Mouse (Mus musculus) forebrain, embryonic 12.5 days (tissue): ENCODE measurements around the gene Nlgn1. TPM values are rescaled to one million over a fixed set of nuclear protein-coding genes. Genes with fewer than 3 reads are reported as not detected.
"Not testable (repeated sequence)": the region's sequence is repeated elsewhere in the genome, so short reads cannot be mapped to it uniquely, and the experiment has no call there.

Source experiments
- ATAC-seq: fragments of 200-750 bp; cut with Nextera tagmentation; 2 replicates; pipeline ENCODE4 v1.8.0; 2017; ENCODE audit warnings: moderate TSS enrichment; ENCODE audit not compliant: low FRiP score
- H3K27ac ChIP-seq: fragments of 300-500 bp; sonication (generic); 2 replicates; pipeline ENCODE4 v1.5.1; 2016; ENCODE audit warnings: mild to moderate bottlenecking
- H3K27me3 ChIP-seq: fragments of 300-500 bp; sonication (generic); 2 replicates; pipeline ENCODE4 v1.6.1; 2016; ENCODE audit warnings: mild to moderate bottlenecking
- H3K36me3 ChIP-seq: fragments of 300-500 bp; sonication (generic); replicated peaks from 2 replicates; pipeline ENCODE4 v1.6.1; 2016; ENCODE audit warnings: mild to moderate bottlenecking
- H3K4me1 ChIP-seq: fragments of 300-500 bp; sonication (generic); 2 replicates; pipeline ENCODE4 v1.6.1; 2016
- H3K4me2 ChIP-seq: fragments of 300-500 bp; sonication (generic); 2 replicates; pipeline ENCODE4 v1.6.1; 2016; ENCODE audit warnings: mild to moderate bottlenecking, moderate library complexity
- H3K4me3 ChIP-seq: fragments of 300-500 bp; sonication (generic); replicated peaks from 2 replicates; pipeline ENCODE4 v1.5.1; 2016; ENCODE audit warnings: mild to moderate bottlenecking
- H3K9ac ChIP-seq: fragments of 300-500 bp; sonication (generic); 2 replicates; pipeline ENCODE4 v1.6.1; 2016; ENCODE audit warnings: mild to moderate bottlenecking
- H3K9me3 ChIP-seq: fragments of 300-500 bp; sonication (generic); 2 replicates; pipeline ENCODE4 v1.6.1; 2016
- whole genome bisulfite sequencing: fragments of 180-500 bp; shearing (Covaris S2); methylation state at CpG from one replicate; pipeline ENCODE4 v1.1.7; 2016; 5-methylcytosine and 5-hydroxymethylcytosine counted together
- polyA plus RNA-seq: library from polyadenylated mRNA; unstranded; fragments of >200 nt; fragmentation: Nextera tagmentation; extraction: Ambion mirVana; gene quantifications from 2 replicates; pipeline ENCODE4 v1.2.1, GENCODE M21; 2016

The Nlgn1 gene
- polyA plus RNA-seq, 1 experiment from 2014 or later = 9.9 TPM

DNA sequence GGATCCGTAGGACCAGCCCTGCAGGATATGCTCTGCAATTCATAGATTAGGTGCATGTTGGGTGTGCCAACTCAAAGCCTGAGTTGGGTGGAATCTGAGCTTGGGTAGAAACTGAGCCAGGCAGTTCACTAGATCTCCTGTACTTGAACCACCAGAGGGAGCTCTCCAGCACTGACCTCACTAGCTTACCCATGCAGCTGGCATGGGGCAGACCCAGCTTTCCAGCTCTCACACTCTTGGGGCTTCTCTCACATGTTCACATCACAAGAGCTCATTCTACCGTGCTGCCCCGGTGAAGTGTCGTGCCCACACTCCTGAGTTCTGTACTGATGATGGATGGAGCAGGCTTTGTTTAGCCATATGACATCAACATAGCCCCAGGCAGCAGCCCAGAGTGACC lies 679.2 kb downstream of the Nlgn1 start:
- Histone ChIP-seq H3K4me1 (no peaks in the 10 kb centered on the region), H3K36me3 (no peaks in the 10 kb centered on the region), H3K27ac (no peak overlapping the region), H3K9me3 (no peaks in the 10 kb centered on the region), H3K9ac (no peak overlapping the region), H3K4me2 (no peak overlapping the region), H3K4me3 (no peak overlapping the region), H3K27me3 (no peaks in the 10 kb centered on the region)
- WGBS = 79% methylated on average over 4 of the region's 4 CpGs
- peak; percentile 64 for ATAC-seq

GRCm38 (mm10) chr3:25645895-25646691 lies 686.2 kb downstream of the Nlgn1 start:
- Histone ChIP-seq H3K4me2 (no peak overlapping the region), H3K9ac (no peak overlapping the region), H3K27me3 (no peaks in the 10 kb centered on the region), H3K4me1 (no peaks in the 10 kb centered on the region), H3K9me3 (no peaks in the 10 kb centered on the region), H3K27ac (no peak overlapping the region), H3K36me3 (no peaks in the 10 kb centered on the region), H3K4me3 (no peak overlapping the region)
- 31% methylated on average over 4 of the region's 4 CpGs for WGBS
- ATAC-seq = no peak

GRCm38 (mm10) chr3:25629198-25629597 lies 703.1 kb downstream of the Nlgn1 start:
- H3K27ac ChIP-seq = no peak overlapping the region
- 81% methylated on average over 2 of the region's 2 CpGs for WGBS

DNA sequence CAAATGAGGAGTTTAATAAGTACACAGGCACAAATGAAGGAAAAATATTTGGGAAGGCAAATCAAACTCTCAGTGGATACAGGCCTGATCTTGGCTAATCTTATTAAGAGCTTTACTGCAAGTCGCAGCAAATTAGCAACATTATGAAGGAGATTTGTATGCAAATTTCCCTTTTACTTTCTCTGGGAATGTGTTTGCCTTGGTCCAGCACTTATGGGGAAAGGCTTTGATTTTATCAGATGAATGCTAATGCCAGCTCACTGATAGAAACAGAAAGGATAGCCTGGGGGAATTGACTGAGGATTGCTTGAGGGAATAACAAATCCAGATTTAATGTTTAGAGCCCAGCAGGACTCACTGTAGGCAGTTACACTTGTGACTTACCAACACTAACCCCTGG lies 725.7 kb downstream of the Nlgn1 start:
- Histone ChIP-seq H3K9me3 (no peaks in the 10 kb centered on the region), H3K4me2 (no peak overlapping the region)
- no peak; the same call in 1 of the 2 replicates for ATAC-seq

More at GRCm38 (mm10) chr3:25629198-25629597, 703.1 kb downstream of the Nlgn1 start:
- ATAC-seq = no peak
- no peaks in the 10 kb centered on the region for H3K36me3 ChIP-seq
- H3K9ac ChIP-seq = no peak overlapping the region
- H3K27me3 ChIP-seq = no peaks in the 10 kb centered on the region
- H3K4me3 ChIP-seq = no peak overlapping the region
- H3K4me2 ChIP-seq = no peak overlapping the region
- H3K4me1 ChIP-seq = no peaks in the 10 kb centered on the region
- no peaks in the 10 kb centered on the region for H3K9me3 ChIP-seq

DNA sequence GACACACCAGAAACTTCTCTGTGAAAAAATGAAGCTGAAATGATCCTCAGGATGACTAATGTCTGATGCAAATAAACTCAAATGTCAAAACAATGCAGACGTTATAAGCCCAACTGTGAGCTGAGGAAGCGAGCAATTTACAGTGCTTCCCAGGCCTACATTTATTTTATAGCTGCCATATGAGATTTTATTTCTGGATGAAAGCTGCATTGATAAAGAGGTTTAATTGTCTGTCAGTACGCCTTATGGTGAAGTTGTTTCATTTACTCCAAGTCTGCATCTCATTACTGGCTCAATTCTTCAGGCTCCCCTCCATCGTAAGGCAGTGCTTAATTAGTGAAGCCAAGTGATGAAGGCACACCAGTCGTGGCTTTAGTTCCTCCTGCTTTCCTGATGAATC lies 734.7 kb downstream of the Nlgn1 start:
- 30% methylated on average over 5 of the region's 5 CpGs for WGBS
- no peak overlapping the region for H3K4me3 ChIP-seq
- peaks cover 2% of the 10 kb centered on the region; the same call in 1 of the 2 replicates for H3K4me1 ChIP-seq
- no peak overlapping the region for H3K9ac ChIP-seq
- H3K36me3 ChIP-seq = no peaks in the 10 kb centered on the region
- H3K27me3 ChIP-seq = no peaks in the 10 kb centered on the region
- H3K9me3 ChIP-seq = no peaks in the 10 kb centered on the region
- no peak overlapping the region for H3K27ac ChIP-seq
- no peak overlapping the region for H3K4me2 ChIP-seq
- no peak for ATAC-seq

More for the DNA sequence above, 725.7 kb downstream of the Nlgn1 start:
- 17% methylated on average over 1 of the region's 1 CpGs for WGBS
- Histone ChIP-seq H3K4me1 (peaks cover 5% of the 10 kb centered on the region), H3K27ac (no peak overlapping the region), H3K36me3 (no peaks in the 10 kb centered on the region), H3K4me3 (no peak overlapping the region), H3K27me3 (no peaks in the 10 kb centered on the region), H3K9ac (no peak overlapping the region)

DNA sequence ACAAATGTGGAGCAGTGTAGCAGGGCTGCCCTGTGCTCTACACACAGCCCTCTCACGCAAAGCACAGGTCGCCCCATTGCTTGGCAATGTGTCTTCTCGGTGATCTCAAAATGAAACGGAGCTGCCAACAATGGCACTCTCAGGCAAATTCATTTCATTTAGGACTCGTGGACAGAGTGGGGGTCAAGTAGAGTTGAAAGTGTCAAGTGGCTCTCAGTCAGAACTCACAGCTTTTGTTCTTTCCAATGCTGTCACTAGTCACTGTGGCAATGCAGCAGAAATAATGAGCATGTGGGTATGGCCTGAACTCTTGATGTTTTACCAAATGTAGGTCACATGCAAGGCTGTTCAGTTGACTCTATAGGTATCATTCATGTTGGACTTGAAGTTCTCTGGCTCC lies 756.7 kb downstream of the Nlgn1 start:
- no peak overlapping the region for H3K27ac ChIP-seq
- no peaks in the 10 kb centered on the region for H3K36me3 ChIP-seq
- H3K4me2 ChIP-seq = no peak overlapping the region
- no peak overlapping the region for H3K4me3 ChIP-seq
- H3K9me3 ChIP-seq = no peaks in the 10 kb centered on the region
- H3K27me3 ChIP-seq = no peaks in the 10 kb centered on the region
- no peaks in the 10 kb centered on the region for H3K4me1 ChIP-seq
- H3K9ac ChIP-seq = no peak overlapping the region
- no peak for ATAC-seq
- 41% methylated on average over 5 of the region's 5 CpGs for WGBS

DNA sequence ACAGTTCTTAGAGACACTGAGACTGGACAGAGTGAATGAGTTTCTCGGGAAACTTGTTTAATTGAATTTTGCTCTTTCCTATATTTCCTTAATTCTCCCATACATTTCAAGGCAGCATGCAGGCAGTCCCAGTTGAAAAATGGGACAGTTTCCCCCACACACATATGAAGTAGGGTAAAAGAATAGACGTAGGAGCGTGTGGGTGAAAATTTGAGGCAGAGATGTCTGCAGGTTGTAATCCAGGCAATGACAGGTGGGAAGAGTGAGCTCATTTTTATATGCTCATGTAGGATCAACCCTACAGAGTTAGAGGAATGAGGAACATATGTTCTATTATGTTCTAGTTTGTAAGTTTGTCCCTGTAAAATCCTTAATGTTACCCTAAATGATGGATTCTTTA lies 757.4 kb downstream of the Nlgn1 start:
- Histone ChIP-seq H3K9ac (no peak overlapping the region), H3K9me3 (no peaks in the 10 kb centered on the region), H3K4me1 (no peaks in the 10 kb centered on the region), H3K27me3 (no peaks in the 10 kb centered on the region), H3K27ac (no peak overlapping the region), H3K36me3 (no peaks in the 10 kb centered on the region), H3K4me3 (no peak overlapping the region), H3K4me2 (no peak overlapping the region)
- no peak for ATAC-seq
- 90% methylated on average over 3 of the region's 3 CpGs for WGBS

GRCm38 (mm10) chr3:25558513-25558912 lies 773.7 kb downstream of the Nlgn1 start:
- WGBS = 82% methylated on average over 1 of the region's 1 CpGs

DNA sequence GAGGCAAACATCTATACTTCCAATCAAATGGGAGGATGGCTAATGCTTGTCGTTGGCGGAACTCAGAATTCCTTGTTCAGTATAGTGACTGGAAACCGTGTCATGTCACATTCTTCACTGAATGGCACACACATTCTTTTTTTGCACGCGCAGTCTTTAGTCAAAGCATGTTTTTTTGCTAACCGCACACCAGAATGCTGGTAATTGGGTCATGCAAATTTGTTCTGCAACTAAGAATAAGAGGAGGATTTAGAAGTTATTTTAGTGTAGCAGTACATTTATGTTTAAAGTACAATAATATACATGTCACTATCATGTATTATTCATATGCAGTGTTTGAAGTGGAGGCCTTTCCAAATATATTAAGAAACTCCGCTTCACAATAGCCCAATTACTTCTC lies 783.2 kb downstream of the Nlgn1 start:
- 71% methylated on average over 4 of the region's 7 CpGs for WGBS
- H3K4me3 ChIP-seq, H3K9ac ChIP-seq, H3K27ac ChIP-seq, H3K4me2 ChIP-seq, H3K27me3 ChIP-seq, H3K36me3 ChIP-seq, ATAC-seq, H3K9me3 ChIP-seq, H3K4me1 ChIP-seq: not testable (repeated sequence)

More at GRCm38 (mm10) chr3:25558513-25558912, 773.7 kb downstream of the Nlgn1 start:
- H3K4me3 ChIP-seq, H3K27ac ChIP-seq, H3K4me1 ChIP-seq, H3K4me2 ChIP-seq, H3K9ac ChIP-seq, H3K27me3 ChIP-seq, H3K9me3 ChIP-seq, H3K36me3 ChIP-seq, ATAC-seq: not testable (repeated sequence)

GRCm38 (mm10) chr3:25524236-25524635 lies 808.0 kb downstream of the Nlgn1 start:
- not testable (repeated sequence) for ATAC-seq, H3K9me3 ChIP-seq, H3K27me3 ChIP-seq, H3K36me3 ChIP-seq, H3K9ac ChIP-seq, H3K27ac ChIP-seq, H3K4me1 ChIP-seq, H3K4me2 ChIP-seq, H3K4me3 ChIP-seq
- WGBS = 86% methylated on average over 2 of the region's 3 CpGs

DNA sequence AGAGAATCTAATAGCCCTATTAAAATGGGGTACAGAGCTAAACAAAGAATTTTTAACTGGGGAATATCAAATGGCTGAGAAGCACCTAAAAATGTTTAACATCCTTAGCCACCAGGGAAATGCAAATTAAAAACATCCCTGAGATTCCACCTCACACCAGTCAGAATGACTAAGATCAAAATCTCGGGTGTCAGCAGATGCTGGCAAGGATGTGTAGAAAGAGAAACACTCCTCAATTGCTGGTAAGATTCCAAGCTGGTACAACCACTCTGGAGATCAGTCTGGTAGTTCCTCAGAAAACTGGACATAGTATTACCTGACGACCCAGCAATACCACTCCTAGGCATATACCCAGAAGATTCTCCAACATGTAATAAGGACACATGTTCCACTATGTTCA lies 869.2 kb downstream of the Nlgn1 start:
- Histone ChIP-seq H3K36me3 (no peaks in the 10 kb centered on the region), H3K4me1 (no peaks in the 10 kb centered on the region), H3K27me3 (no peaks in the 10 kb centered on the region), H3K4me2 (no peak overlapping the region), H3K9me3 (no peaks in the 10 kb centered on the region), H3K4me3 (no peak overlapping the region), H3K27ac (no peak overlapping the region), H3K9ac (no peak overlapping the region)
- WGBS = 80% methylated on average over 2 of the region's 2 CpGs
- no peak for ATAC-seq

DNA sequence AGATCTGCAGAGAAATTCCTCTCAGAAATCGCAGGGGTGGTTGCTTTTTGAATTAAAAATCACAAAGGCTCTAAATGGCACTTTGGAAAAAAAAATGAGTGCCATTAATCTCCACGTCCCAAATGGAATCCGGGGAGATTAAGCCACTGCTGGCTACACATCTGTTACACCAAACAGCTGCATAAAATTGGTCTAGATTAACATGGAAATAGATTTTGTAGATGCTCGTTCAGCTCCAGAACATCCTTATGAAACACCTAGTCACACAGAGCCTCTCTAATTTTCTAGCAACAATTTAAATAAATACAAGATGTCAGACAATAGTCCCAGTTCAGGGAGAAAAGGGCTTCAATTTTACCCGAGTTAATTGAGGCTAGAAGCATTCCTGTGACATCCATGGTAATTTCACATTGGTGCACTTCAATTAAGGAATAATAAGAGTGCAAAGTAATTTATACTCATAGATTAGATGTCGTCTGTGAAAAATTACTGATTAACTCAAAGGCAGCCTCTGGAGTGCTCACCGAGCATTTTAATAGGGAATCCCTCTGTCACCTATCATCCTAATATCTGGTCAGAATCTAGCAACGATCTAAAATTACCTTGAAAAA lies 875.9 kb downstream of the Nlgn1 start:
- WGBS = 47% methylated on average over 8 of the region's 8 CpGs
- no peak overlapping the region for H3K9ac ChIP-seq
- no peak overlapping the region for H3K27ac ChIP-seq
- ATAC-seq = peak; percentile 39; the same call in 1 of the 2 replicates
- H3K4me1 ChIP-seq = peaks cover 5% of the 10 kb centered on the region; the same call in 1 of the 2 replicates
- H3K27me3 ChIP-seq = no peaks in the 10 kb centered on the region
- no peak overlapping the region for H3K4me3 ChIP-seq
- no peaks in the 10 kb centered on the region for H3K9me3 ChIP-seq
- no peak overlapping the region for H3K4me2 ChIP-seq
- H3K36me3 ChIP-seq = no peaks in the 10 kb centered on the region

- no peak for ATAC-seq
- Histone ChIP-seq H3K4me3 (no peak overlapping the region), H3K9ac (no peak overlapping the region)
These were observed 879.9 kb downstream of the Nlgn1 start for GRCm38 (mm10) chr3:25452314-25452713.

More at GRCm38 (mm10) chr3:25452314-25452713, 879.9 kb downstream of the Nlgn1 start:
- no peak overlapping the region for H3K4me2 ChIP-seq
- H3K27me3 ChIP-seq = no peaks in the 10 kb centered on the region
- WGBS = 29% methylated on average over 1 of the region's 1 CpGs
- no peaks in the 10 kb centered on the region for H3K9me3 ChIP-seq
- H3K36me3 ChIP-seq = no peaks in the 10 kb centered on the region
- peaks cover 5% of the 10 kb centered on the region; the same call in 1 of the 2 replicates for H3K4me1 ChIP-seq
- no peak overlapping the region for H3K27ac ChIP-seq
